Mouse (Mus musculus) hindbrain, postnatal 0 days (tissue): ENCODE data around the gene Synpo2l. TPM values are rescaled to one million over a fixed set of nuclear protein-coding genes. Genes with fewer than 3 reads are reported as not detected.

Experiments
- ATAC-seq: fragments of 200-750 bp; cut with Nextera tagmentation; 2 replicates; pipeline ENCODE4 v1.8.0; 2017; ENCODE audit warnings: mild to moderate bottlenecking, moderate TSS enrichment, moderate library complexity
- DNase-seq: peaks from one replicate; pipeline ENCODE4 v3.0.0-alpha.2; 2015; ENCODE audit warnings: low spot score
- H3K27ac ChIP-seq: fragments of 300-500 bp; sonication (generic); 2 replicates; pipeline ENCODE4 v1.5.1; 2014; ENCODE audit warnings: mild to moderate bottlenecking
- H3K27me3 ChIP-seq: fragments of 300-500 bp; sonication (generic); 2 replicates; pipeline ENCODE4 v1.6.1; 2014; ENCODE audit warnings: low read length, mixed read lengths; ENCODE audit not compliant: insufficient read depth
- H3K36me3 ChIP-seq: fragments of 300-500 bp; sonication (generic); 2 replicates; pipeline ENCODE4 v1.6.1; 2014; ENCODE audit warnings: low read length, mixed read lengths; ENCODE audit not compliant: insufficient read depth
- H3K4me1 ChIP-seq: fragments of 300-500 bp; sonication (generic); 2 replicates; pipeline ENCODE4 v1.6.1; 2014; ENCODE audit warnings: antibody characterized with exemption, low read length, mixed read lengths; ENCODE audit not compliant: insufficient read depth
- H3K4me2 ChIP-seq: fragments of 300-500 bp; sonication (generic); 2 replicates; pipeline ENCODE4 v1.6.1; 2014; ENCODE audit warnings: low read depth, mild to moderate bottlenecking, low read length, moderate library complexity, mixed read lengths
- H3K4me3 ChIP-seq: fragments of 300-500 bp; sonication (generic); 2 replicates; pipeline ENCODE4 v1.5.1; 2014; ENCODE audit warnings: low read length
- H3K9ac ChIP-seq: fragments of 300-500 bp; sonication (generic); replicated peaks from 2 replicates; pipeline ENCODE4 v1.6.1; 2014; ENCODE audit warnings: mild to moderate bottlenecking, low read length, moderate library complexity, mixed read lengths
- H3K9me3 ChIP-seq: fragments of 300-500 bp; sonication (generic); 2 replicates; pipeline ENCODE4 v1.6.1; 2016; ENCODE audit warnings: low read length, mixed read lengths
- CTCF ChIP-seq: IDR thresholded peaks from 2 replicates; pipeline ENCODE4 v1.5.1; 2016; ENCODE audit warnings: antibody characterized with exemption, control low read depth, low read depth
- WGBS: fragments of 180-500 bp; shearing (Covaris S2); extraction: QIAGEN DNeasy Blood & Tissue Kit; methylation state at CpG from one replicate; pipeline ENCODE4 v1.1.7; 2014; 5-methylcytosine and 5-hydroxymethylcytosine counted together
- polyA plus RNA-seq: library from polyadenylated mRNA; unstranded; fragments of >200 nt; fragmentation: Nextera tagmentation; extraction: Ambion mirVana; gene quantifications from 2 replicates; pipeline ENCODE4 v1.2.1, GENCODE M21; 2015
- total RNA-seq: library from RNA; depleted of rRNA; stranded (reverse); fragments of >200 nt; gene quantifications from 2 replicates; pipeline ENCODE4 v1.2.3, GENCODE M21; 2014

Synpo2l gene
- total and polyA plus RNA-seq, 2 experiments from 2014 or later = 0.20 to 0.52 TPM

DNA sequence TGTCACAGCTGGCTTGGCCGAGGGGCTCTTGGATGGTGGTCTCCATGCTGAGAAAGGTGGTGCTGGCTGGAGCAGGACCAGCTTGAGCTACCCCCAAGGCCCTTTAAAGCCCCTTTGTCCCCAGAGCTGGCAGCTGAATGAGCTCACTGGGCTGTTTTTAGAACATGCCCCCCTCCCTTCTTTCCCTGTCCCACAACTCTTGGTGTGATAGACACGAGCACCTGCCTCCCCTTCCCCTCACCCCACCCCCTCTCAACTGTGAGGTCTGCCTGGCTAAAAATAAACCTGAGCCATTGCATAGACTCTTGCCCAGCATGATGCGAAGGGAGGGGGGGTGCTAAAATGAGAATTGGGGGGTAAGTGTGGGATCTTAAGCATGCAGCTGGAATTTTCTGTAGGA is 3.7 kb downstream of the Synpo2l start:
- Histone ChIP-seq H3K27me3 (no peaks in the 10 kb centered on the region), H3K9ac (no peak overlapping the region)

DNA sequence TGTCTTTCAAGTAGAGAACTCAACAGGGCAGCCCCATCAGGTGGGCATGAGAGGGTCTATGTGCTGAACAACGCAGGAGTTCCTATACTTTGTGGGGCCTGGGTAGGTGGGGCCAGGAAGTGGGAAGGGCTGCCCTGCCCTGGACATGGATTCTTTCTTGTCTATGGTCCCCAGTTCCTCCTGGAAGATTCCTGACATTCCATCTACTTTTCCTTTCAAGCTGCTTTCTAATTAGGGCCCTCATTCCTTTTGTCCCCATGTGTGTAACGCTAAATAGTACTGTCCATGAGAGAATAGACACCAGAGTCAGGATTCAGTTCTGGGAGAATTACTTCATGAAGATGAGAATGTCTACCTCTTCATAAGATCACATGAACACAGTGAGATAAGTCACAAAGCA is 4.6 kb downstream of the Synpo2l start:
- no peak for DNase-seq
- Histone ChIP-seq H3K27me3 (no peaks in the 10 kb centered on the region), H3K36me3 (no peaks in the 10 kb centered on the region), H3K9me3 (no peaks in the 10 kb centered on the region), H3K4me1 (peaks cover 13% of the 10 kb centered on the region; the same call in 1 of the 2 replicates), H3K4me2 (no peak overlapping the region), H3K27ac (no peak overlapping the region), H3K4me3 (no peak overlapping the region), H3K9ac (no peak overlapping the region)
- 66% methylated on average over 2 of the region's 2 CpGs for WGBS
- no peak for ATAC-seq
- TF ChIP-seq CTCF = no peak

More for the DNA sequence above, 3.7 kb downstream of the Synpo2l start:
- Histone ChIP-seq H3K4me3 (no peak overlapping the region), H3K36me3 (no peaks in the 10 kb centered on the region), H3K27ac (no peak overlapping the region), H3K4me1 (peaks cover 13% of the 10 kb centered on the region; the same call in 1 of the 2 replicates), H3K9me3 (no peaks in the 10 kb centered on the region), H3K4me2 (no peak overlapping the region)
- WGBS = 53% methylated on average over 3 of the region's 3 CpGs
- no peak for TF ChIP-seq CTCF
- ATAC-seq (no peak), DNase-seq (no peak)

DNA sequence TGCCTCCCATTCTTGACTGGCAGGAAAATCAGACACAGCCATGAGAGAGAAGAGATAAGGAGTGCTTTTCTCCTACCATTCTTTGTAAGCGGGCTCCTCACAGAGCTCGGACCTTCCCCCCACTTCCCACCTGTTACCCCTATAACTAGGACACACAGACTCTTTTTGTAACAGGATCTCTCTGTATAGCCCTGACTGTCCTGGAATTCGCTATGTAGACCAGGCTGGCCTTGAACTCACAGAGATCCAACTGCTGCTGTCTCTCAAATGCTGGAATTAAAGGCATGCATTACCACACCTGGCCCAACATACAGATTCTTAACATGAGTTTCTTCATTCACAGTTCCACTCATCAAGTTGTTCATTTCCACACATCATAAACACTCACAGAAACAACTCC is 5.4 kb downstream of the Synpo2l start:
- no peaks in the 10 kb centered on the region for H3K27me3 ChIP-seq
- H3K27ac ChIP-seq = peak overlapping the region; percentile 93; the same call in 1 of the 2 replicates
- 96% methylated on average over 3 of the region's 3 CpGs for WGBS
- H3K9me3 ChIP-seq = no peaks in the 10 kb centered on the region
- H3K36me3 ChIP-seq = no peaks in the 10 kb centered on the region
- H3K4me1 ChIP-seq = peaks cover 13% of the 10 kb centered on the region; the same call in 1 of the 2 replicates
- DNase-seq (no peak), ATAC-seq (no peak)
- peak overlapping the region; percentile 72 for H3K4me2 ChIP-seq
- no peak for TF ChIP-seq CTCF
- H3K9ac ChIP-seq = no peak overlapping the region
- no peak overlapping the region for H3K4me3 ChIP-seq

DNA sequence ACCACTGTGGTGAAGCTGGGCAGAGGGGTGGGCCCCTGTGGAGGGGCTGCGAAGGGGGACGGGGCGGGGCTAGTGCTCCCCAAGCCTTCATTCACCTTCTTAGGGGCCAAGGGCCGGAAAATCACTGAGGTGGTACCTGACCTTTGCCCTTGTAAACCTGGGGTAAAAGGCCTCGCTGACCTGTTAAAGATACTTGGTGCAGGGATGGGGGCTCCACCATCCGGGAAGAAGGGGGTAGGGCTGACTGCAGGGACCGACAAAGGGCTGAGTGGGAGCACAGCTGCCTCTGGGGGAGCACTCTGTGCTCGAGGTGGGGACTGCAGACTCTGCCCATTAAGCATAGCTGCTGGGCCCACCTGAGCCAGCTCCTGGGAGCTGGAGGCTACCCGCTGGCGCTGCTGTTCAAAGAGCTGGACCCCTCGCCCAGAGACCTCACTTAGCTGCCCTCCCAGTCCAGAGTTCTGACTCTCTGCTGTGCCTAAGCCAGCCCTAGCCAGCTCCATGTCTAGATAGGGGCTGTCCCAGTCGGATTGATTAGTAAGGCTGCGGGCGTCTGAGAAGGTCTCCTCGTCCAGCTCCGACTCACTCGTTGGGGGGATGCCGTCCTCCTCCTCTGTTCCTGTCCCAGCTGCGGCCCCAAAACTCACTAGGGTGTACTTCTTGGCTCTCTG is 6.4 kb downstream of the Synpo2l start:
- H3K27me3 ChIP-seq = no peaks in the 10 kb centered on the region
- WGBS = 6% methylated on average over 19 of the region's 19 CpGs
- peak; percentile 6; the same call in 1 of the 2 replicates for TF ChIP-seq CTCF
- H3K9me3 ChIP-seq = no peaks in the 10 kb centered on the region
- H3K4me1 ChIP-seq = peaks cover 13% of the 10 kb centered on the region; the same call in 1 of the 2 replicates
- DNase-seq (peak; percentile 38), ATAC-seq (peak; percentile 68)
- peak overlapping the region; percentile 79 for H3K9ac ChIP-seq
- no peaks in the 10 kb centered on the region for H3K36me3 ChIP-seq
- H3K4me3 ChIP-seq = peak overlapping the region; percentile 57
- peak overlapping the region; percentile 72 for H3K4me2 ChIP-seq
- H3K27ac ChIP-seq = peak overlapping the region; percentile 93

DNA sequence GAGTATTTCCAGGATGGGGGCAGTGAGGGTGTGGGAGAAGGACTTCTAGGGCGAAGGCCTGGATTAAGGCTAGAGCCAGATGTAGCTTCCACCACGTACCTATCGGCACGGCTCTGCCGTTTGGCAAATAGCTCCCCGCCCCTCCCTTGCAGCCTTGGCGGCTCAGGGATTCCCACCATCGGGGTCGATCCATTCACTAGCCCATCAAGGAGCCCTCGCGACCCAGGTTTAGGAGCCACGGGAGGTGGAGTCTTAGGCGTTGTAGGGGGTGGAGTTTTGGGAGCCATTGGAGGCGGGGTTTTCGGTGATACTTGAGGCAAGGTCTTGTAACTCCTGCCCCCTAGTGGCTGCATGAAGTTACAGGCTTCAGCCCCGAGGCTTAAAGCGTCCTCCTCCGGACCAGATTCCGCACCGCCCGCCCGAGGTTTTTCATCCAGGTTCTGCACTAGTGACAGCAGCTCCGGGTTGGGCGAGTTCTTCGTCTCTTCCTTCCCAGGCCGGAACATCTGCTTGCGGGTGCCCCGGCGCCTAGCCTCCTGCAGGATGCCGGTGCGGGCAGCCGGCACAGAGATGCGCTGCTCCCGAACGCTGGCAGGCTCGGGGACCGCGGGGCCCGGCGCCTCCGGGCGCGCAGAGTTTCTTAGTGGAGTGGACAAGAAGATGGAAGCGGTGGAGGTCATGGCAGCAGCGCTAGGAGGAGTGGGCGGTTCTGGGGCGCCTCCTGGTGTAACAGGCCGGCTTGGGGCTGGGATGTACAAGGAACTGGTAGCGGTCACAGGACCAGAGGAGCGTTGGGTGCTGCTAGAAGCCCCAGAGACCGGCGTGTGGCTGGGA is 7.1 kb downstream of the Synpo2l start:
- Histone ChIP-seq H3K9me3 (no peaks in the 10 kb centered on the region), H3K27me3 (no peaks in the 10 kb centered on the region), H3K36me3 (no peaks in the 10 kb centered on the region), H3K9ac (peak overlapping the region; percentile 79), H3K4me1 (peaks cover 13% of the 10 kb centered on the region; the same call in 1 of the 2 replicates), H3K4me2 (peak overlapping the region; percentile 72), H3K4me3 (peak overlapping the region; percentile 57), H3K27ac (peak overlapping the region; percentile 93)
- DNase-seq (peak; percentile 99), ATAC-seq (peak; percentile 93)
- TF ChIP-seq CTCF = peak; percentile 91
- 1% methylated on average over 52 of the region's 52 CpGs for WGBS

DNA sequence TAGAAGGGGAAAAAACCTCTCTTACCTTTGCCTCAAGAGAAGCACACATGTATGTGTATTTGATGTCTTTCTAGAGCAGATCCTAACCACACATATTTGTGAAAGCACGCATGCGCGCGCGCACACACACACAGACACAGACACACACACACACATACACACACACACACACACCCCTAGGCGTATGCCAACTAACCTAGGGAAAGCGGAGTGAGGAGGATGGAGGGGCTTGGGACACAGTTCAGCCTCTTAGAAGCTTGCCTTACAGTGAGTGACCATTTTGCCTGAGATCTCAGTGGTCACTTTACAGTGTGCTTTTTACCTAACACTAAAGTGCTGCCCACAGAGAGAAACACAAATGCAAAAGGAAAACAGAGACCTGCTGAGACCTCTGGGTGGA is 8.5 kb downstream of the Synpo2l start:
- Histone ChIP-seq H3K27me3 (no peaks in the 10 kb centered on the region), H3K27ac (no peak overlapping the region), H3K36me3 (no peaks in the 10 kb centered on the region), H3K9me3 (no peaks in the 10 kb centered on the region), H3K4me2 (no peak overlapping the region), H3K4me3 (no peak overlapping the region), H3K4me1 (peaks cover 13% of the 10 kb centered on the region; the same call in 1 of the 2 replicates), H3K9ac (no peak overlapping the region)
- 98% methylated on average over 7 of the region's 7 CpGs for WGBS
- DNase-seq (no peak), ATAC-seq (no peak)
- no peak for TF ChIP-seq CTCF
